Mouse (Mus musculus): Measurements from ENCODE around the gene Hdx. TPM values are rescaled to one million over a fixed set of nuclear protein-coding genes. Genes with fewer than 3 reads are reported as not detected.

Gene Hdx
- polyA plus RNA-seq, 1 experiment from 2014 or later, result 1.7 TPM

Other genes with a start within 250 kb of the Hdx start
- 76.4 and 77.1 TPM in 2 replicates for gene Rps6ka6, start 159.1 kb downstream of the Hdx start, polyA plus RNA-seq (2016; fragmentation: Nextera tagmentation; extraction: Ambion mirVana)
- 0.63 and 1.0 TPM in 2 replicates for gene Gm45194, start 194.3 kb upstream of the Hdx start, polyA plus RNA-seq (2016; fragmentation: Nextera tagmentation; extraction: Ambion mirVana)

Measured in forebrain, embryonic 10.5 days (tissue).